Mouse (Mus musculus) left cerebral cortex, postnatal 25 days (tissue): ENCODE results near the gene Gm21860. TPM values are rescaled to one million over a fixed set of nuclear protein-coding genes. Genes with fewer than 3 reads are reported as not detected.
"Not testable (repeated sequence)": the region's sequence is repeated elsewhere in the genome, so short reads cannot be mapped to it uniquely, and the experiment has no call there.

Experiments
- DNase-seq, 2 experiments: peaks; one replicate each; pipeline ENCODE4 v3.0.0; 2022; ENCODE audit warnings: low spot score in 2 of 2, mixed read lengths in 1 of 2
- intact Hi-C: fragments of 180-260 bp; cut with DNase I; formaldehyde crosslinking; loops from one replicate; pipeline ENCODE4 v1.15.1; 2025
- total RNA-seq, 2 experiments: library from RNA; stranded (reverse); gene quantifications; 2 replicates each; pipeline ENCODE4 v1.2.3; 2021

Gm21860 gene
- total RNA-seq, result not detected

- intact Hi-C loops, DNase-seq: not testable (repeated sequence)
Observed at GRCm38 (mm10) chrY:90754721-90755120, at the start of gene Gm21860. Gene Gm21860, minus strand, starts transcription at chrY:90754821.

GRCm38 (mm10) chrY:90784438-90784837, 29.8 kb upstream of the Gm21860 start, which contains the start of gene Gm47283:
Gene Gm47283, plus strand, starts transcription at chrY:90784738.
- intact Hi-C loops, DNase-seq: not testable (repeated sequence)

DNA sequence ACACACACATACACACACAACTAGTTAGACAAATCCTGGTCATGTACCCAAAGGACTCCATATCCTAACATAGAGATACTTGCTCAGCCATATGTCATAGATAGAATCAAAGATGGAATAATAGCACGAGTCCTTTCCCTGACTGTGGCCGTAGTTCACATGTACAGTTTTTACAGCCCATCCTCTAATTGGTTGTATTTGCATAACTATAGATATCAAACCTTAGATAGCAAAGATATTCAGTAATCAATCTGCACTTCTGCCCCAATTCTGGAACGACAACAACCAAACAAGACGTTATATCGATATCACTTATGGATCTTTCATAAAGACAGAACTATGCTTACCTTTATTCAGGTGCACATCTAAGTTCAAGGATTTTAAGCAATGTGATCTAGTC, 9.4 kb downstream of the Gm21860 start:
- intact Hi-C loops, DNase-seq: not testable (repeated sequence)

GRCm38 (mm10) chrY:90744381-90744981, 10.1 kb downstream of the Gm21860 start:
- peak; percentile 91 to 98 for DNase-seq
- intact Hi-C loops, result not testable (repeated sequence)

DNA sequence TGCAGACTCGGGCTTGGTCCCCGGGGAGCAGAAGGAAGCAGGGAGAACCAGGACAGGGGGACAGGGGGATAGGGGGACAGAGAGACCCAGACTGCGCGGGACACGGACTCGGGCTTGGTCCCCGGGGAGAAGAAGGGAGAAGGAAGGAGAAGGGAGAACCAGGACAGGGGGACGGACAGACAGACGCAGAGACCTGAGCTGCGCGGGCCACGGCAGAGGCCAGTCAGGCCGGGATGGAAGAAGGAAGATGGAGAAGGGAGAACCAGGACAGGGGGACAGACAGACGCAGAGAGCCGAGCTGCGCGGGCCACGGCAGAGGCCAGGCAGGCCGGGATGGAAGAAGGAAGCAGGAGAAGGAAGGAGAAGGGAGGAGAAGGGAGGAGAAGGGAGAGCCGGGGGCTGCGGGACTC, 10.8 kb downstream of the Gm21860 start:
- intact Hi-C loops, result no loop called here

DNA sequence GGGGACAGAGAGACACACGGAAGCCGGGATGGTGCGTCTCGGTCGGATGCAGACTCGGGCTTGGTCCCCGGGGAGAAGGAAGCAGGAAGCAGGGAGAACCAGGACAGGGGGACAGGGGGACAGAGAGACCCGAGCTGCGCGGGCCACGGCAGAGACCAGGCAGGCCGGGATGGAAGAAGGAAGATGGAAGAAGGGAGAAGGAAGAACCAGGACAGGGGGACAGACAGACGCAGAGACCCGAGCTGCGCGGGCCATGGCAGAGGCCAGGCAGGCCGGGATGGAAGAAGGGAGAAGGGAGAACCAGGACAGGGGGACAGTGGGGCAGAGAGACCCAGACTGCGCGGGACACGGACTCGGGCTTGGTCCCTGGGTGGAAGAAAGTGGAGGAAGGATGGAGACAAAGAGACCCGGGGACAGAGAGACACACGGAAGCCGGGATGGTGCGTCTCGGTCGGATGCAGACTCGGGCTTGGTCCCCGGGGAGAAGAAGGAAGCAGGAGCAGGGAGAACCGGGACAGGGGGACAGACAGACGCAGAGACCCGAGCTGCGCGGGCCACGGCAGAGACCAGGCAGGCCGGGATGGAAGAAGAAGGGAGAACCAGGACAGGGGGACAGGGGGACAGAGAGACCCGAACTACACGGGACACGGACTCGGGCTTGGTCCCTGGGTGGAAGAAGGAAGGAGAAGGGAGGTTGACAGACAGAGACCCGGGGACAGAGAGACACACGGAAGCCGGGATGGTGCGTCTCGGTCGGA, 11.4 kb downstream of the Gm21860 start:
- DNase-seq, result peak; percentile 27 to 38
- intact Hi-C loops, result not testable (repeated sequence)

More for the DNA sequence above, 10.8 kb downstream of the Gm21860 start:
- DNase-seq, result peak; percentile 15

- DNase-seq, result peak; percentile 20 to 40
- intact Hi-C loops, result not testable (repeated sequence)
Observed at GRCm38 (mm10) chrY:90742261-90743052, 12.2 kb downstream of the Gm21860 start.

DNA sequence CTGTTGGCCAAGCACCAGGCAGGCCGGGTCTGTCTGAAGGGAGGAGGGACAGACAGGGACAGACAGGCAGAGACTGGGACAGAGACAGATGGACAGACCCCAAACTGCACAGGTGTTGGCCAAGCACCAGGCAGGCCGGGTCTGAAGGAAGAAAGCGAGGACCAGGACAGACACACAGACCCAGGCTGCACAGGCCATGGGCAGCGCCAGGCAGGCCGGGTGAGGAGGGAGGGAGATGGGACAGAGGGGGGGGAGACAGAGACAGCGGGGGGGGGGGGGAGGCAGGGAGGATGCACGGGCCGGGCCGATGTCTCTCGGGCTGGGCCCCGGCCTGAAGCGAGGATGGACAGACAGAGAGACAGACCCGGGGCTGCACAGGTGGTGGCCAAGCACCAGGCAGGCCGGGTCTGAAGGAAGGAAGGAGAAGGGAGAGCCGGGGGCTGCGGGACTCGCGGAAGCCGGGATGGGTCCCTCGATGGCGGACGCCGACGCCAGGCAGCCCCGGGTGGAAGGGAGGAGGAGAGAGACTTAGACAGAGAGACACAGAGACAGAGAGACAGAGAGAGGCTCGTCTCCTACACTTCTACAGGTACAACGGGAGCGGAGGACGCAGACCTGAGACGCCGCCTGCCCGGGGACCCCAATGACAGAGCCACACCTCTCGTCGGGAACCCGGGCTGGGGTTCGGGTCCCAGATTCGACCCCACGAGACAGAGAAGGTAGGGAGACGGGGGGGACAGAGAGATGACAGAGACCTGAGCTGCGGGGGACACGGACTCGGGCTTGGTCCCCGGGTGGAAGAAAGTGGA, 13.0 kb downstream of the Gm21860 start:
- intact Hi-C loops, result not testable (repeated sequence)
- peak; percentile 60 to 67 for DNase-seq

- peak; percentile 24 to 26 for DNase-seq
- intact Hi-C loops, result not testable (repeated sequence)
Observed at GRCm38 (mm10) chrY:90741006-90741405, 13.6 kb downstream of the Gm21860 start.

GRCm38 (mm10) chrY:90740013-90740561, 14.5 kb downstream of the Gm21860 start:
- intact Hi-C loops, result no loop called here
- DNase-seq, result no peak

DNA sequence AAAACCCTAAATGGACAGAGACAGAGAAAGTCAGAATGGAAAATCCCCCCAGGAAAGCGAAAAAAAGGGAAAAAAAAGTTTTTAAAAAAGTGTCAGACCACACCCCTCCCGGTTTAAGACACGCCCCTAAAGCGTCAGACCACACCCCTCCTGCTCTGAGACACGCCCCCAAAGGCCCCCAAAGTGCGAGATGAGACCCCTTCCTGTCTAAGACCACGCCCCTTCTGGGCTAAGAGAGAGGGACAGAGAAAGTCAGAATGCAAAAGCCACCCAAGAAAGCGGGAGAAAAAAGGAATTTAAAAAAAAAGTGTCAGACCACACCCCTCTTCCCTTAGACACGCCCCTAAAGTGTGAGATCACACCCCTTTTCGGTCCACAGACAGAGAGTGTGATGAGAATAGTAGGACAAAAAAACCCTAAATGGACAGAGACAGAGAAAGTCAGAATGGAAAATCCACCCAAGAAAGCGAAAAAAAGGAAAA, 15.0 kb downstream of the Gm21860 start:
- intact Hi-C loops, result not testable (repeated sequence)
- DNase-seq, result peak in 1 of 2 experiments; percentile 42

GRCm38 (mm10) chrY:90738841-90739530, 15.6 kb downstream of the Gm21860 start:
- intact Hi-C loops, result not testable (repeated sequence)
- peak in 1 of 2 experiments; percentile 19 for DNase-seq

- intact Hi-C loops, result no loop called here
- DNase-seq, result no peak
Observed at GRCm38 (mm10) chrY:90738431-90738680, 16.3 kb downstream of the Gm21860 start.

- no peak for DNase-seq
- intact Hi-C loops, result no loop called here
Observed at GRCm38 (mm10) chrY:90737606-90738430, 16.8 kb downstream of the Gm21860 start.

DNA sequence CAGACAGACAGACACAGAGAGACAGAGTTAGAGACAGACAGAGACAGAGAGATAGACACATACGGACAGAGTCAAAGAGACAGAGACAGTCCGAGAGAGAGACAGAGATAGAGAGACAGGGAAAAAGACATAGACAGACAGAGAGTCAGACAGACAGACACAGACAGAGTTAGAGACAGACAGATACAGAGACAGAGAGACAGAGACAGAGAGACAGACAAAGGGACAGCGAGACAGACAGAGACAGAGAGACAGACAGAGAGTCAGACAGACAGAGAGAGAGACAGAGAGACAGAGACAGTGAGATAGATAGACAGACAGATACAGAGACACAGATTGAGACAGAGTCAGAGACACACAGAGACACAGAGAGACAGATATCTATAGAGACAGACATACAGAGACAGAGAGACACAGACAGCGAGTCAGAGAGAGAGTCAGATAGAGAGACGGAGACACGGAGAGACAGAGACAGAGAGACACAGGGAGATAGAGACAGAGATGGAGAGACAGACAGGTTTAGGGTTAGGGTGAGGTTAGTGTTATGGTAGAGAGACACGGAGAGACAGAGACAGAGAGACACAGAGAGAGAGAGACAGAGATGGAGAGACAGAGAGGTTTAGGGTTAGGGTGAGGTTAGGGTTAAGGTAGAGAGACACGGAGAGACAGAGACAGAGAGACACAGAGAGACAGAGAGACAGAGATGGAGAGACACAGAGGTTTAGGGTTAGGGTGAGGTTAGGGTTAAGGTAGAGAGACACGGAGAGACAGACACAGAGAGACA, 18.2 kb downstream of the Gm21860 start:
- DNase-seq, intact Hi-C loops: not testable (repeated sequence)

DNA sequence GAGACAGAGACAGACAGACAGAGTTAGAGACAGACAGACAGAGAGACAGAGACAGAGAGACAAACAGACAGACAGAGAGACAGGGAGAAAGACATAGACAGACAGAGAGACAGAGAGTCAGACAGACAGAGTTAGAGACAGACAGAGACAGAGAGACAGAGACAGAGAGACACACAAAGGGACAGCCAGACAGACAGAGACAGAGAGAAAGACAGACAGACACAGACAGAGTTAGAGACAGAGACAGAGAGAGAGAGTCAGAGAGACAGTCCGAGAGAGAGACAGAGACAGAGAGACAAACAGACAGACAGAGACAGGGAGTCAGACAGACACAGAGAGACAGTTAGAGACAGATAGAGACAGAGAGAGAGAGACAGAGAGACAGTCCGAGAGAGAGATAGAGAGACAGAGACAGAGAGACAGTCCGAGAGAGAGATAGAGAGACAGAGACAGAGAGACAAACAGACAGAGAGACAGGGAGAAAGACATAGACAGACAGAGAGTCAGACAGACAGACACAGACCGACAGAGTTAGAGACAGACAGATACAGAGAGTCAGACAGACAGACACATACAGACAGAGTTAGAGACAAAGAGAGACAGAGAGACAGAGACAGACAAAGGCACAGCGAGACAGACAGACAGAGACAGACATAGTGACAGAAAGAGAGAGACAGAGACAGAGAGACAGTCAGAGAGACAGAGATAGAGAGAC, 19.3 kb downstream of the Gm21860 start:
- intact Hi-C loops, DNase-seq: not testable (repeated sequence)
